Mouse (Mus musculus) cerebellum, adult 2 months (tissue): ENCODE measurements at regions not wholly inside any gene's neighbourhood (a gene's known extent, or its start where the extent isn't known, plus 50 kb on each side); places are given as distances from the start of the nearest gene placed in this dataset.

ENCODE experiments used
- CTCF ChIP-seq: fragments of 200-500 bp; IDR thresholded peaks from 2 replicates; pipeline ENCODE4 v1.5.1; 2011; ENCODE audit warnings: low read depth, mild to moderate bottlenecking, control low read depth, low read length, moderate library complexity, borderline replicate concordance; ENCODE audit not compliant: insufficient read depth
- POLR2A ChIP-seq: fragments of 200-500 bp; IDR thresholded peaks from 2 replicates; pipeline ENCODE4 v1.6.1; 2011; ENCODE audit warnings: low read length, control low read depth, borderline replicate concordance; ENCODE audit not compliant: insufficient read depth

DNA sequence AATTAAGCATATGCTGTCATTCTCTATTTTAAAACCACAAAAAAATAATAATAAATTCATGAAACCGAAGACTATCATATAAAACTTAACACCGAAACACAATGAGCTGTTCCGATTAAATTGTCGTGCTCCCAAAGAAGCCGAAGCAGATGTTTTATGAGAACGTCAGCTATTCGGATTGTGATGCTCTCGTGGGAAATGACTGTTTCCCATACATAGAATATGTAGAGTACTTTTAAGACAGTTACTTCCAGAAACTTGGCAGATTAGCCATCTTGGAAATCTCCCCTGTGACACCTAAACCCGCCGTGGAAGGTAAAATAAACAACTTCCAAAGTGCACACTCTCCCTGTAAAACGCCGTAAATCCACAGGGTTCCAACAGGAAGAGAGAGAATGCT is 162.4 kb upstream of the Fbxl17 start:
- no peak for TF ChIP-seq CTCF
- no peak for TF ChIP-seq POLR2A
